Comparison of ENCODE assay signal across 25 mouse cellular contexts in the genomic region with DNA sequence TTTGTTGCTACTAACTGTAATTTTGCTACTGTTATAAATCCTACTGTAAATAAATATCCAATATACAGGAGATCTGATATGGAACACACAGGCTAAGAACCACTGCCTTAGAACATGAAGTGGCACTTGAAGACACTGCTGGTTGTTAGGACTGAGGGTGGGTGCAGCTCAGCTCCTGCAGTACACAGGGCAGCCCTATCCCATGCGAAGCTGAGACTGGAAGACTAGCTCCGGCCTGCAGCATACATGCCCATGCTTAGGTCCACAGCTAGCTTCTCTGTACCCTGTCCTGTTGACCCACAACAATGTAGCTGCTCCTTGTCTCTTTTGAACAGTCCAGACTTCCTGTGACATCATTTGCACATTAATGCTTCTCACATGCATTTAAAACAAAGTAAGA.
DNase-seq lines count a peak whose midpoint lies in the region; TF ChIP-seq lines count a peak whose summit lies in the region.
"Had no signal": no experiment of that assay in that cellular context is flagged by ENCODE, and none has a peak within 500 bp of the region (broad histone marks: within the 10 kb centered on the region; RNA-seq: fewer than 3 reads in every experiment).

No protein-coding gene starts in this region.

- no peak for TF ChIP-seq EP300 in ES-Bruce4 (IDR thresholded peaks at IDR 0.05; ENCODE audit: insufficient read depth, low read depth, low read length)

- no peak overlapping the region for H3K4me3 ChIP-seq in layer of hippocampus, adult 2 months
- no peak overlapping the region for H3K4me3 ChIP-seq in ES-Bruce4 (ENCODE audit: low read depth, low read length)
- H3K4me3 ChIP-seq: embryonic facial prominence, embryonic 12.5 days; embryonic facial prominence, embryonic 15.5 days; forebrain, embryonic 13.5 days; gastrocnemius, adult 2 months; hindbrain, embryonic 10.5 days; hindbrain, embryonic 13.5 days; intestine, embryonic 15.5 days had no signal

- H3K36me3 ChIP-seq in ES-Bruce4 (ENCODE audit: control insufficient read depth, insufficient read depth, low read length, poor library complexity, severe bottlenecking) = peaks cover 8% of the 10 kb centered on the region; the same call in 1 of the 2 replicates

- no peak for TF ChIP-seq CTCF in layer of hippocampus, adult 2 months (conservative IDR thresholded peaks at IDR 0.05)
- TF ChIP-seq CTCF in ES-Bruce4 (IDR thresholded peaks at IDR 0.05; ENCODE audit: low read depth, low read length) = no peak

- H3K9me3 ChIP-seq in ES-Bruce4 (replicated peaks; ENCODE audit: control insufficient read depth, insufficient read depth, low read length, poor library complexity, severe bottlenecking) = no peaks in the 10 kb centered on the region
- H3K9me3 ChIP-seq: embryonic facial prominence, embryonic 12.5 days; embryonic facial prominence, embryonic 15.5 days; forebrain, embryonic 13.5 days; hindbrain, embryonic 10.5 days; hindbrain, embryonic 13.5 days; intestine, embryonic 15.5 days had no signal

- H3K4me1 ChIP-seq in ES-Bruce4 (ENCODE audit: control insufficient read depth, insufficient read depth, low read length) = peaks cover 2% of the 10 kb centered on the region
- H3K4me1 ChIP-seq: embryonic facial prominence, embryonic 12.5 days; embryonic facial prominence, embryonic 15.5 days; forebrain, embryonic 13.5 days; hindbrain, embryonic 10.5 days had no signal

- H3K9ac ChIP-seq in ES-Bruce4 (ENCODE audit: low read depth, poor library complexity, severe bottlenecking) = no peak overlapping the region
- H3K9ac ChIP-seq: embryonic facial prominence, embryonic 12.5 days; embryonic facial prominence, embryonic 15.5 days; forebrain, embryonic 13.5 days; forebrain, postnatal 0 days; hindbrain, embryonic 13.5 days; intestine, embryonic 15.5 days had no signal

- peak overlapping the region; percentile 39; the same call in 1 of the 2 replicates for H3K27ac ChIP-seq in layer of hippocampus, adult 2 months
- peak overlapping the region; percentile 11; the same call in 1 of the 2 replicates for H3K27ac ChIP-seq in ES-Bruce4 (ENCODE audit: insufficient read depth, low read length)
- H3K27ac ChIP-seq: embryonic facial prominence, embryonic 12.5 days; embryonic facial prominence, embryonic 15.5 days; forebrain, embryonic 13.5 days; gastrocnemius, adult 2 months; hindbrain, embryonic 10.5 days; hindbrain, embryonic 13.5 days; intestine, embryonic 15.5 days had no signal

- DNase-seq in heart, adult 11 months = peak; percentile 45
- DNase-seq in heart, adult 9 months (ENCODE audit: low spot score in 2 of 2) = no peak
- DNase-seq in layer of hippocampus, adult 2 months (ENCODE audit: low spot score in 2 of 2) = no peak
- DNase-seq in layer of hippocampus, adult 9-11 months = no peak
- peak; percentile 11 for DNase-seq in ZHBTc4 (ENCODE audit: low read depth, low spot score)
- no peak for DNase-seq in cerebellum, adult 9-11 months
- DNase-seq: adrenal gland, postnatal 10 days; adrenal gland, postnatal 36 days; B cell, adult 2 months; cerebellum, adult 18-20 months; cerebellum, adult 9-10 months; cerebellum, postnatal 25 days; forebrain, postnatal 0 days; gastrocnemius, adult 2 months; gastrocnemius, postnatal 14 days; heart, adult 18-20 months; heart, postnatal 36 days had no signal

- no peak for TF ChIP-seq POLR2A in ES-Bruce4 (IDR thresholded peaks at IDR 0.05; ENCODE audit: insufficient read depth, low read length)

- H3K27me3 ChIP-seq in ES-Bruce4 (ENCODE audit: control insufficient read depth, insufficient read depth, low read length, poor library complexity, severe bottlenecking) = no peaks in the 10 kb centered on the region
- H3K27me3 ChIP-seq: CH12.LX; embryonic facial prominence, embryonic 12.5 days; embryonic facial prominence, embryonic 15.5 days; forebrain, embryonic 13.5 days; hindbrain, embryonic 13.5 days; intestine, embryonic 15.5 days had no signal

Comparison
In these comparisons a context has a peak if more than half of its experiments do, and no peak if none do; other contexts are left out.
1. DNase-seq: peak in heart, adult 11 months (single experiment) and ZHBTc4 (single experiment); none in heart, adult 9 months (0 of 2), layer of hippocampus, adult 2 months (0 of 2), layer of hippocampus, adult 9-11 months (single experiment) and cerebellum, adult 9-11 months (single experiment).